Mouse (Mus musculus) skeletal muscle tissue, postnatal 0 days (tissue): ENCODE measurements around the gene Icam5. TPM values are rescaled to one million over a fixed set of nuclear protein-coding genes. Genes with fewer than 3 reads are reported as not detected.
A peak's percentile ranks its signal among the peaks of the same experiment; 100 is the strongest.

ENCODE experiments used
- microRNA counts: library from miRNA; unstranded; fragments of <30 nt; microRNA quantifications from one replicate; lab custom pipeline; 2015
- microRNA-seq, 2 experiments: library from miRNA; unstranded; fragments of <30 nt; microRNA quantifications; one replicate each; pipeline ENCODE4; 2016
- polyA plus RNA-seq: library from polyadenylated mRNA; unstranded; fragments of >200 nt; fragmentation: Nextera tagmentation; extraction: Ambion mirVana; gene quantifications from 2 replicates; pipeline ENCODE4 v1.2.1, GENCODE M21; 2015

Gene Icam5
- polyA plus RNA-seq: 0.06 and 0.10 TPM in 2 replicates

GRCm38 (mm10) chr9:21031896-21032351, at the start of gene Icam5:
Gene Icam5 (plus strand): TSS chr9:21032073.

GRCm38 (mm10) chr9:21002627-21003551, 29.0 kb upstream of the Icam5 start, which contains the start of gene Mrpl4:
Gene Mrpl4 (plus strand): TSS chr9:21002738.

GRCm38 (mm10) chr9:21015571-21016130, 16.2 kb upstream of the Icam5 start, which contains the start of gene Icam1:
Gene Icam1 (plus strand): TSS chr9:21015985.

GRCm38 (mm10) chr9:21029291-21030054, 2.4 kb upstream of the Icam5 start, which contains the start of gene Icam4:
Gene Icam4 (plus strand): TSS chr9:21029373.

GRCm38 (mm10) chr9:21067006-21067684, 35.3 kb downstream of the Icam5 start, which contains the start of gene Zglp1:
Gene Zglp1 (minus strand): TSS chr9:21067093.

GRCm38 (mm10) chr9:21073044-21073840, 41.4 kb downstream of the Icam5 start, which contains the start of the genes Gm49373 and Fdx1l:
Gene Gm49373 (minus strand): TSS chr9:21073096.
Gene Fdx1l (minus strand): TSS chr9:21073614.

MicroRNAs encoded within 50 kb of the gene (microRNA counts, 519-probe panel; counts per million panel counts)
- microRNA mmu-miR-1900 (lab: Ali Mortazavi, UCI): 296 counts per million, percentile 58 among the panel's probes with 10 or more counts

Small RNA genes within 50 kb of the gene (microRNA-seq; reads per million reads assigned to microRNA genes)
- gene Mir1900: 0 reads per million in 2 experiments
- 0.30 to 1.3 reads per million in 2 experiments for gene Mir7082

Other genes starting within 250 kb of the Icam5 start
- 32.7 and 37.9 TPM in 2 replicates for gene Col5a3, start 217.0 kb upstream of the Icam5 start, polyA plus RNA-seq
- not detected in 2 replicates for gene Rdh8, start 213.6 kb upstream of the Icam5 start, polyA plus RNA-seq
- gene A230050P20Rik, start 163.4 kb upstream of the Icam5 start, polyA plus RNA-seq: 5.3 and 6.4 TPM in 2 replicates
- gene Angptl6, start 152.3 kb upstream of the Icam5 start, polyA plus RNA-seq: 4.1 and 4.4 TPM in 2 replicates
- 27.7 and 28.3 TPM in 2 replicates for gene Ppan, start 143.9 kb upstream of the Icam5 start, polyA plus RNA-seq
- 205 and 214 TPM in 2 replicates for gene Eif3g, start 133.4 kb upstream of the Icam5 start, polyA plus RNA-seq
- gene Dnmt1, start 72.2 kb upstream of the Icam5 start, polyA plus RNA-seq: 12.7 and 13.9 TPM in 2 replicates
- gene S1pr2, start 55.3 kb upstream of the Icam5 start, polyA plus RNA-seq: 14.7 and 17.5 TPM in 2 replicates
- 100 and 101 TPM in 2 replicates for gene Mrpl4, start 29.3 kb upstream of the Icam5 start, polyA plus RNA-seq
- gene Icam1, start 16.1 kb upstream of the Icam5 start, polyA plus RNA-seq: 5.1 and 7.8 TPM in 2 replicates
- gene Icam4, start 2.7 kb upstream of the Icam5 start, polyA plus RNA-seq: 0.26 and 0.32 TPM in 2 replicates
- gene Zglp1, start 35.0 kb downstream of the Icam5 start, polyA plus RNA-seq: 0.54 TPM in 1 of 2 replicates, not detected in the other
- 0.09 and 0.21 TPM in 2 replicates for gene Gm49373, start 41.0 kb downstream of the Icam5 start, polyA plus RNA-seq
- gene Fdx1l, start 41.5 kb downstream of the Icam5 start, polyA plus RNA-seq: 46.8 and 48.7 TPM in 2 replicates
- 0.76 and 0.97 TPM in 2 replicates for gene Gm38431, start 59.9 kb downstream of the Icam5 start, polyA plus RNA-seq
- 13.1 and 16.3 TPM in 2 replicates for gene Raver1, start 59.9 kb downstream of the Icam5 start, polyA plus RNA-seq
- 6.3 and 6.6 TPM in 2 replicates for gene Tyk2, start 99.2 kb downstream of the Icam5 start, polyA plus RNA-seq
- 145 and 165 TPM in 2 replicates for gene Cdc37, start 117.9 kb downstream of the Icam5 start, polyA plus RNA-seq
- 6.5 and 7.2 TPM in 2 replicates for gene Pde4a, start 133.6 kb downstream of the Icam5 start, polyA plus RNA-seq
- gene Keap1, start 207.3 kb downstream of the Icam5 start, polyA plus RNA-seq: 53.3 and 55.3 TPM in 2 replicates
- 0.09 and 0.57 TPM in 2 replicates for gene S1pr5, start 216.4 kb downstream of the Icam5 start, polyA plus RNA-seq
- 29.1 and 32.1 TPM in 2 replicates for gene Atg4d, start 233.2 kb downstream of the Icam5 start, polyA plus RNA-seq